Mouse (Mus musculus) G1E (cell line): Measurements from ENCODE around the gene Arsg.

ENCODE experiments used
- CTCF ChIP-seq: IDR thresholded peaks from 2 replicates; pipeline ENCODE4 v1.5.1; 2012; ENCODE audit warnings: low read depth, low read length, inconsistent platforms, mixed read lengths
- GATA1 ChIP-seq: IDR thresholded peaks from 2 replicates; pipeline ENCODE4 v1.6.1; 2012; ENCODE audit warnings: borderline replicate concordance, low read length, inconsistent platforms, mixed read lengths
- GATA2 ChIP-seq: IDR thresholded peaks from 2 replicates; pipeline ENCODE4 v1.6.1; 2012; ENCODE audit warnings: low read depth, low read length, inconsistent platforms, borderline replicate concordance
- POLR2AphosphoS5 ChIP-seq: IDR thresholded peaks from 2 replicates; pipeline ENCODE4 v1.6.1; 2012; ENCODE audit warnings: low read depth, low read length, inconsistent platforms; ENCODE audit not compliant: insufficient replicate concordance
- TAL1 ChIP-seq: conservative IDR thresholded peaks from 2 replicates; pipeline ENCODE4 v1.6.1; 2012; ENCODE audit warnings: low read depth, low read length, inconsistent platforms, mixed read lengths

- no peak for TF ChIP-seq CTCF
- no peak for TF ChIP-seq GATA1
- TF ChIP-seq TAL1 = no peak
- no peak for TF ChIP-seq GATA2
- no peak for TF ChIP-seq POLR2AphosphoS5
Measured at GRCm38 (mm10) chr11:109598778-109599570, 125.8 kb downstream of the Arsg start.
